Mouse (Mus musculus): ENCODE data around the gene Kbtbd13. TPM values are rescaled to one million over a fixed set of nuclear protein-coding genes. Genes with fewer than 3 reads are reported as not detected.

Kbtbd13 gene
- 0.27 and 0.52 TPM in 2 replicates for polyA plus RNA-seq (2011; ENCODE audit: insufficient read depth, insufficient read length, low read depth, missing spikeins)

GRCm38 (mm10) chr9:65391613-65391964 is at the start of gene Kbtbd13:
Gene Kbtbd13 (minus strand): TSS chr9:65391652.
- peak within 1 kb of the TSS; percentile 47 for H3K9ac ChIP-seq (ENCODE audit: low read depth, poor library complexity, severe bottlenecking)
- H3K4me1 ChIP-seq (ENCODE audit: control insufficient read depth, insufficient read depth, low read length) = no peaks in the 10 kb centered on the region
- H3K27ac ChIP-seq (ENCODE audit: insufficient read depth, low read length) = no peak within 1 kb of the TSS
- peaks cover 4% of the 10 kb centered on the region for H3K27me3 ChIP-seq (ENCODE audit: control insufficient read depth, insufficient read depth, low read length, poor library complexity, severe bottlenecking)
- peak within 1 kb of the TSS; percentile 56 for H3K4me3 ChIP-seq (ENCODE audit: low read depth, low read length)
- H3K9me3 ChIP-seq (replicated peaks; ENCODE audit: control insufficient read depth, insufficient read depth, low read length, poor library complexity, severe bottlenecking) = no peaks in the 10 kb centered on the region
- H3K36me3 ChIP-seq (ENCODE audit: control insufficient read depth, insufficient read depth, low read length, poor library complexity, severe bottlenecking) = no peaks in the 10 kb centered on the region
- TF ChIP-seq EP300 (IDR thresholded peaks at IDR 0.05; ENCODE audit: insufficient read depth, low read depth, low read length) (no peak), POLR2A (IDR thresholded peaks at IDR 0.05; ENCODE audit: insufficient read depth, low read length) (no peak), CTCF (IDR thresholded peaks at IDR 0.05; ENCODE audit: low read depth, low read length) (no peak)

- peak within 1 kb of the TSS; percentile 69 for H3K9ac ChIP-seq (ENCODE audit: low read depth, poor library complexity, severe bottlenecking)
- H3K36me3 ChIP-seq (ENCODE audit: control insufficient read depth, insufficient read depth, low read length, poor library complexity, severe bottlenecking) = no peaks in the 10 kb centered on the region
- no peaks in the 10 kb centered on the region for H3K27me3 ChIP-seq (ENCODE audit: control insufficient read depth, insufficient read depth, low read length, poor library complexity, severe bottlenecking)
- no peaks in the 10 kb centered on the region for H3K9me3 ChIP-seq (replicated peaks; ENCODE audit: control insufficient read depth, insufficient read depth, low read length, poor library complexity, severe bottlenecking)
- H3K27ac ChIP-seq (ENCODE audit: insufficient read depth, low read length) = no peak within 1 kb of the TSS
- TF ChIP-seq EP300 (IDR thresholded peaks at IDR 0.05; ENCODE audit: insufficient read depth, low read depth, low read length) = no peak
- no peak for TF ChIP-seq CTCF (IDR thresholded peaks at IDR 0.05; ENCODE audit: low read depth, low read length)
- TF ChIP-seq POLR2A (IDR thresholded peaks at IDR 0.05; ENCODE audit: insufficient read depth, low read length) = peak; percentile 87
- no peaks in the 10 kb centered on the region for H3K4me1 ChIP-seq (ENCODE audit: control insufficient read depth, insufficient read depth, low read length)
- H3K4me3 ChIP-seq (ENCODE audit: low read depth, low read length) = peak within 1 kb of the TSS; percentile 56
Measured at GRCm38 (mm10) chr9:65435671-65436301, 44.3 kb upstream of the Kbtbd13 start, which contains the start of gene Mtfmt. Gene Mtfmt (plus strand): TSS chr9:65435782.

- Histone ChIP-seq H3K4me3 (ENCODE audit: low read depth, low read length) (no peak overlapping the region), H3K9me3 (replicated peaks; ENCODE audit: control insufficient read depth, insufficient read depth, low read length, poor library complexity, severe bottlenecking) (no peaks in the 10 kb centered on the region), H3K4me1 (ENCODE audit: control insufficient read depth, insufficient read depth, low read length) (no peaks in the 10 kb centered on the region), H3K9ac (ENCODE audit: low read depth, poor library complexity, severe bottlenecking) (no peak overlapping the region), H3K36me3 (ENCODE audit: control insufficient read depth, insufficient read depth, low read length, poor library complexity, severe bottlenecking) (no peaks in the 10 kb centered on the region), H3K27ac (ENCODE audit: insufficient read depth, low read length) (no peak overlapping the region), H3K27me3 (ENCODE audit: control insufficient read depth, insufficient read depth, low read length, poor library complexity, severe bottlenecking) (no peaks in the 10 kb centered on the region)
- TF ChIP-seq CTCF (IDR thresholded peaks at IDR 0.05; ENCODE audit: low read depth, low read length) (no peak), EP300 (IDR thresholded peaks at IDR 0.05; ENCODE audit: insufficient read depth, low read depth, low read length) (no peak)
Measured at GRCm38 (mm10) chr9:65435211-65435610, 43.8 kb upstream of the Kbtbd13 start.

GRCm38 (mm10) chr9:65434140-65434539 is 42.7 kb upstream of the Kbtbd13 start:
- Histone ChIP-seq H3K9me3 (replicated peaks; ENCODE audit: control insufficient read depth, insufficient read depth, low read length, poor library complexity, severe bottlenecking) (no peaks in the 10 kb centered on the region), H3K36me3 (ENCODE audit: control insufficient read depth, insufficient read depth, low read length, poor library complexity, severe bottlenecking) (no peaks in the 10 kb centered on the region), H3K9ac (ENCODE audit: low read depth, poor library complexity, severe bottlenecking) (no peak overlapping the region), H3K4me1 (ENCODE audit: control insufficient read depth, insufficient read depth, low read length) (no peaks in the 10 kb centered on the region), H3K4me3 (ENCODE audit: low read depth, low read length) (no peak overlapping the region), H3K27me3 (ENCODE audit: control insufficient read depth, insufficient read depth, low read length, poor library complexity, severe bottlenecking) (no peaks in the 10 kb centered on the region), H3K27ac (ENCODE audit: insufficient read depth, low read length) (no peak overlapping the region)
- TF ChIP-seq CTCF (IDR thresholded peaks at IDR 0.05; ENCODE audit: low read depth, low read length) = peak; percentile 82
- TF ChIP-seq POLR2A (IDR thresholded peaks at IDR 0.05; ENCODE audit: insufficient read depth, low read length) = no peak
- no peak for TF ChIP-seq EP300 (IDR thresholded peaks at IDR 0.05; ENCODE audit: insufficient read depth, low read depth, low read length)

- H3K4me3 ChIP-seq (ENCODE audit: low read depth, low read length) = no peak overlapping the region
- no peaks in the 10 kb centered on the region for H3K36me3 ChIP-seq (ENCODE audit: control insufficient read depth, insufficient read depth, low read length, poor library complexity, severe bottlenecking)
- no peak overlapping the region for H3K27ac ChIP-seq (ENCODE audit: insufficient read depth, low read length)
- H3K9me3 ChIP-seq (replicated peaks; ENCODE audit: control insufficient read depth, insufficient read depth, low read length, poor library complexity, severe bottlenecking) = no peaks in the 10 kb centered on the region
- H3K4me1 ChIP-seq (ENCODE audit: control insufficient read depth, insufficient read depth, low read length) = no peaks in the 10 kb centered on the region
- TF ChIP-seq EP300 (IDR thresholded peaks at IDR 0.05; ENCODE audit: insufficient read depth, low read depth, low read length) = no peak
- peak; percentile 78 for TF ChIP-seq CTCF (IDR thresholded peaks at IDR 0.05; ENCODE audit: low read depth, low read length)
- TF ChIP-seq POLR2A (IDR thresholded peaks at IDR 0.05; ENCODE audit: insufficient read depth, low read length) = no peak
- H3K9ac ChIP-seq (ENCODE audit: low read depth, poor library complexity, severe bottlenecking) = no peak overlapping the region
- no peaks in the 10 kb centered on the region for H3K27me3 ChIP-seq (ENCODE audit: control insufficient read depth, insufficient read depth, low read length, poor library complexity, severe bottlenecking)
Measured at GRCm38 (mm10) chr9:65432236-65432635, 40.8 kb upstream of the Kbtbd13 start.

- Histone ChIP-seq H3K9ac (ENCODE audit: low read depth, poor library complexity, severe bottlenecking) (no peak overlapping the region), H3K9me3 (replicated peaks; ENCODE audit: control insufficient read depth, insufficient read depth, low read length, poor library complexity, severe bottlenecking) (no peaks in the 10 kb centered on the region), H3K27me3 (ENCODE audit: control insufficient read depth, insufficient read depth, low read length, poor library complexity, severe bottlenecking) (no peaks in the 10 kb centered on the region), H3K27ac (ENCODE audit: insufficient read depth, low read length) (no peak overlapping the region), H3K36me3 (ENCODE audit: control insufficient read depth, insufficient read depth, low read length, poor library complexity, severe bottlenecking) (no peaks in the 10 kb centered on the region), H3K4me1 (ENCODE audit: control insufficient read depth, insufficient read depth, low read length) (no peaks in the 10 kb centered on the region), H3K4me3 (ENCODE audit: low read depth, low read length) (no peak overlapping the region)
- TF ChIP-seq CTCF (IDR thresholded peaks at IDR 0.05; ENCODE audit: low read depth, low read length) (no peak), POLR2A (IDR thresholded peaks at IDR 0.05; ENCODE audit: insufficient read depth, low read length) (no peak), EP300 (IDR thresholded peaks at IDR 0.05; ENCODE audit: insufficient read depth, low read depth, low read length) (no peak)
Measured at GRCm38 (mm10) chr9:65430921-65431320, 39.5 kb upstream of the Kbtbd13 start.

Measured in ES-Bruce4 (cell line).